ENCODE assay signal across 8 mouse cellular contexts in genomic region chr19:37529975-37530515, GRCm38 (mm10). TPM values are rescaled to one million over a fixed set of nuclear protein-coding genes. Genes with fewer than 3 reads are reported as not detected.
DNase-seq lines count a peak whose midpoint lies in the region; ATAC-seq lines count a peak whose summit lies in the region.

No protein-coding gene starts in this region.

- no peak overlapping the region for H3K4me3 ChIP-seq in forebrain, embryonic 13.5 days
- H3K4me3 ChIP-seq in forebrain, embryonic 11.5 days (ENCODE audit: low read depth, low read length): no peak overlapping the region
- no peak overlapping the region for H3K4me3 ChIP-seq in limb, embryonic 11.5 days (ENCODE audit: low read depth, low read length)
- no peak overlapping the region for H3K4me3 ChIP-seq in limb, embryonic 10.5 days

- DNase-seq in forebrain, embryonic 11.5 days (ENCODE audit: low spot score): no peak
- peak; percentile 36 for DNase-seq in limb, embryonic 11.5 days (ENCODE audit: low spot score)
- no peak for DNase-seq in limb, embryonic 10.5 days (ENCODE audit: low spot score)
- peak; percentile 63 for DNase-seq in c-Kit-negative CD71-positive TER-119-positive erythroid progenitor cells, embryonic 14.5 days (ENCODE audit: low read depth, low spot score)
- peak; percentile 66 for DNase-seq in heart, postnatal 4 days
- no peak for DNase-seq in yolk sac, embryonic 10.5 days (ENCODE audit: low spot score)

- H3K4me1 ChIP-seq in forebrain, embryonic 13.5 days: no peaks in the 10 kb centered on the region
- H3K4me1 ChIP-seq in forebrain, embryonic 11.5 days (replicated peaks; ENCODE audit: control insufficient read depth, insufficient read depth, low read length): no peaks in the 10 kb centered on the region
- H3K4me1 ChIP-seq in limb, embryonic 11.5 days (ENCODE audit: control insufficient read depth, insufficient read depth, low read length): no peaks in the 10 kb centered on the region
- no peaks in the 10 kb centered on the region for H3K4me1 ChIP-seq in limb, embryonic 10.5 days

- no peaks in the 10 kb centered on the region for H3K9me3 ChIP-seq in forebrain, embryonic 13.5 days (replicated peaks)
- no peaks in the 10 kb centered on the region for H3K9me3 ChIP-seq in forebrain, embryonic 11.5 days (ENCODE audit: control insufficient read depth, low read length)
- no peaks in the 10 kb centered on the region for H3K9me3 ChIP-seq in limb, embryonic 11.5 days (ENCODE audit: control insufficient read depth, low read length)
- no peaks in the 10 kb centered on the region for H3K9me3 ChIP-seq in limb, embryonic 10.5 days (replicated peaks)

- H3K36me3 ChIP-seq in forebrain, embryonic 13.5 days (ENCODE audit: poor library complexity, severe bottlenecking): no peaks in the 10 kb centered on the region
- no peaks in the 10 kb centered on the region for H3K36me3 ChIP-seq in forebrain, embryonic 11.5 days (ENCODE audit: control insufficient read depth, insufficient read depth, low read length)
- no peaks in the 10 kb centered on the region for H3K36me3 ChIP-seq in limb, embryonic 11.5 days (ENCODE audit: control insufficient read depth, insufficient read depth, low read length)
- H3K36me3 ChIP-seq in limb, embryonic 10.5 days: no peaks in the 10 kb centered on the region

- H3K27me3 ChIP-seq in forebrain, embryonic 13.5 days: no peaks in the 10 kb centered on the region; the same call in 1 of the 2 replicates
- no peaks in the 10 kb centered on the region for H3K27me3 ChIP-seq in forebrain, embryonic 11.5 days (ENCODE audit: control insufficient read depth, insufficient read depth, low read length)
- no peaks in the 10 kb centered on the region for H3K27me3 ChIP-seq in limb, embryonic 11.5 days (ENCODE audit: control insufficient read depth, insufficient read depth, low read length)
- H3K27me3 ChIP-seq in limb, embryonic 10.5 days (ENCODE audit: low read depth, poor library complexity, severe bottlenecking): no peaks in the 10 kb centered on the region

- no peak overlapping the region for H3K27ac ChIP-seq in forebrain, embryonic 13.5 days
- no peak overlapping the region for H3K27ac ChIP-seq in forebrain, embryonic 11.5 days (ENCODE audit: low read depth, low read length)
- H3K27ac ChIP-seq in limb, embryonic 11.5 days (replicated peaks; ENCODE audit: low read depth, low read length): no peak overlapping the region
- no peak overlapping the region for H3K27ac ChIP-seq in limb, embryonic 10.5 days

- ATAC-seq in forebrain, embryonic 13.5 days: peak; percentile 43; the same call in 1 of the 2 replicates
- ATAC-seq in forebrain, embryonic 11.5 days (replicated peaks; ENCODE audit: low FRiP score): no peak
- ATAC-seq in limb, embryonic 11.5 days (ENCODE audit: insufficient number of reproducible peaks, low FRiP score, low TSS enrichment, low read depth): no peak
- peak; percentile 51 for ATAC-seq in megakaryocyte progenitor cell, adult 5-6 weeks (replicated peaks; ENCODE audit: poor library complexity)

- WGBS in forebrain, embryonic 13.5 days: 41% methylated on average over 7 of the region's 7 CpGs
- WGBS in forebrain, embryonic 11.5 days: 39% methylated on average over 7 of the region's 7 CpGs
- 47% methylated on average over 7 of the region's 7 CpGs for WGBS in limb, embryonic 11.5 days
- 51% methylated on average over 7 of the region's 7 CpGs for WGBS in limb, embryonic 10.5 days

- no peak overlapping the region for H3K9ac ChIP-seq in forebrain, embryonic 13.5 days
- no peak overlapping the region for H3K9ac ChIP-seq in forebrain, embryonic 11.5 days (ENCODE audit: low read length)
- no peak overlapping the region for H3K9ac ChIP-seq in limb, embryonic 11.5 days (ENCODE audit: low read length)

- no peak overlapping the region for H3K4me2 ChIP-seq in forebrain, embryonic 13.5 days
- no peak overlapping the region for H3K4me2 ChIP-seq in forebrain, embryonic 11.5 days (ENCODE audit: low read depth, low read length, severe bottlenecking)
- no peak overlapping the region for H3K4me2 ChIP-seq in limb, embryonic 11.5 days (ENCODE audit: low read depth, severe bottlenecking)

RNA-seq across cellular contexts. Expression of gene Exoc6, which starts 20.2 kb away (rescaled TPM):
- polyA plus RNA-seq in forebrain, embryonic 13.5 days (2015; fragmentation: Nextera tagmentation; extraction: Ambion mirVana): 10.5 and 13.6 TPM in 2 replicates
- 9.1 and 10.2 TPM in 2 replicates for polyA plus RNA-seq in forebrain, embryonic 11.5 days (2014; fragmentation: Nextera tagmentation; extraction: Ambion mirVana)
- 7.5 and 7.8 TPM in 2 replicates for polyA plus RNA-seq in limb, embryonic 11.5 days (2014; fragmentation: Nextera tagmentation; extraction: Ambion mirVana)
- 7.2 and 7.3 TPM in 2 replicates for polyA plus RNA-seq in limb, embryonic 10.5 days (2016; fragmentation: Nextera tagmentation; extraction: Ambion mirVana)
- total RNA-seq in heart, postnatal 4 days (2021): 10 to 100 TPM; 27.6 to 28.3 TPM
- 57.3 and 63.3 TPM in 2 replicates for total RNA-seq in megakaryocyte progenitor cell, adult 5-6 weeks (2015)
- 75.7 and 84.5 TPM in 2 replicates for total RNA-seq in megakaryocyte progenitor cell, adult 5-6 weeks (2017)

Comparison
In these comparisons a context has a peak if more than half of its experiments do, and no peak if none do; other contexts are left out.
1. ATAC-seq: peak in forebrain, embryonic 13.5 days (single experiment) and megakaryocyte progenitor cell, adult 5-6 weeks (single experiment); none in forebrain, embryonic 11.5 days (single experiment) and limb, embryonic 11.5 days (single experiment).
2. DNase-seq: peak in limb, embryonic 11.5 days (single experiment), c-Kit-negative CD71-positive TER-119-positive erythroid progenitor cells, embryonic 14.5 days (single experiment) and heart, postnatal 4 days (single experiment); none in forebrain, embryonic 11.5 days (single experiment), limb, embryonic 10.5 days (single experiment) and yolk sac, embryonic 10.5 days (single experiment).